Mouse (Mus musculus) bone marrow macrophage, adult 2 months (primary cell): ENCODE measurements around the gene Slc1a3. TPM values are rescaled to one million over a fixed set of nuclear protein-coding genes. Genes with fewer than 3 reads are reported as not detected.

ENCODE experiments used
- H3K27ac ChIP-seq: 2 replicates; pipeline ENCODE4 v1.5.1; 2012; ENCODE audit warnings: low read depth, low read length; ENCODE audit not compliant: insufficient read depth
- H3K4me1 ChIP-seq: 2 replicates; pipeline ENCODE4 v1.6.1; 2012; ENCODE audit warnings: low read length; ENCODE audit not compliant: control insufficient read depth, insufficient read depth
- H3K4me3 ChIP-seq: 2 replicates; pipeline ENCODE4 v1.5.1; 2012; ENCODE audit warnings: mild to moderate bottlenecking, low read length, moderate library complexity; ENCODE audit not compliant: insufficient read depth
- CTCF ChIP-seq: IDR thresholded peaks from 2 replicates; pipeline ENCODE4 v1.5.1; 2012; ENCODE audit warnings: low read depth, mild to moderate bottlenecking, low read length, moderate library complexity
- POLR2A ChIP-seq: IDR thresholded peaks from 2 replicates; pipeline ENCODE4 v1.6.1; 2012; ENCODE audit warnings: mild to moderate bottlenecking, low read depth, low read length, borderline replicate concordance
- polyA plus RNA-seq: library from polyadenylated mRNA; stranded (reverse); fragments of >200 nt; gene quantifications from 2 replicates; pipeline ENCODE4 v1.2.4, GENCODE M21; 2012; ENCODE audit not compliant: missing spikeins, insufficient read depth, insufficient read length

The Slc1a3 gene
- polyA plus RNA-seq, 1 experiment: not detected

GRCm38 (mm10) chr15:8681971-8682370 lies 28.6 kb downstream of the Slc1a3 start:
- TF ChIP-seq CTCF: no peak
- TF ChIP-seq POLR2A: no peak
- H3K4me3 ChIP-seq: no peak overlapping the region
- H3K27ac ChIP-seq: no peak overlapping the region
- no peaks in the 10 kb centered on the region for H3K4me1 ChIP-seq

- H3K4me1 ChIP-seq: no peaks in the 10 kb centered on the region
- no peak overlapping the region for H3K27ac ChIP-seq
- no peak overlapping the region for H3K4me3 ChIP-seq
- TF ChIP-seq POLR2A (no peak), CTCF (no peak)
These were observed 29.6 kb downstream of the Slc1a3 start for GRCm38 (mm10) chr15:8681009-8681408.

GRCm38 (mm10) chr15:8676959-8677358 lies 33.6 kb downstream of the Slc1a3 start:
- Histone ChIP-seq H3K4me1 (no peaks in the 10 kb centered on the region), H3K27ac (no peak overlapping the region), H3K4me3 (no peak overlapping the region)
- TF ChIP-seq CTCF: no peak
- TF ChIP-seq POLR2A: no peak

- Histone ChIP-seq H3K4me3 (no peak overlapping the region), H3K27ac (no peak overlapping the region), H3K4me1 (no peaks in the 10 kb centered on the region)
- no peak for TF ChIP-seq CTCF
- no peak for TF ChIP-seq POLR2A
These were observed 34.3 kb downstream of the Slc1a3 start for GRCm38 (mm10) chr15:8676211-8676691.

GRCm38 (mm10) chr15:8675616-8676015 lies 34.9 kb downstream of the Slc1a3 start:
- no peak for TF ChIP-seq POLR2A
- TF ChIP-seq CTCF: no peak
- H3K4me3 ChIP-seq: no peak overlapping the region
- H3K4me1 ChIP-seq: no peaks in the 10 kb centered on the region
- no peak overlapping the region for H3K27ac ChIP-seq

- Histone ChIP-seq H3K4me1 (no peaks in the 10 kb centered on the region), H3K27ac (no peak overlapping the region), H3K4me3 (no peak overlapping the region)
- TF ChIP-seq POLR2A (no peak), CTCF (no peak)
These were observed 38.0 kb downstream of the Slc1a3 start for GRCm38 (mm10) chr15:8672532-8672931.

GRCm38 (mm10) chr15:8667849-8668522 lies 42.6 kb downstream of the Slc1a3 start:
- Histone ChIP-seq H3K27ac (no peak overlapping the region), H3K4me1 (peaks cover 4% of the 10 kb centered on the region; the same call in 1 of the 2 replicates), H3K4me3 (no peak overlapping the region)
- TF ChIP-seq CTCF (no peak), POLR2A (no peak)

GRCm38 (mm10) chr15:8665675-8666350 lies 44.8 kb downstream of the Slc1a3 start:
- Histone ChIP-seq H3K27ac (no peak overlapping the region), H3K4me1 (peaks cover 4% of the 10 kb centered on the region; the same call in 1 of the 2 replicates), H3K4me3 (no peak overlapping the region)
- TF ChIP-seq CTCF: no peak
- no peak for TF ChIP-seq POLR2A

GRCm38 (mm10) chr15:8663348-8664099 lies 47.0 kb downstream of the Slc1a3 start:
- Histone ChIP-seq H3K4me1 (peaks cover 4% of the 10 kb centered on the region; the same call in 1 of the 2 replicates), H3K27ac (no peak overlapping the region), H3K4me3 (no peak overlapping the region)
- TF ChIP-seq CTCF (no peak), POLR2A (no peak)
